Comparison of ENCODE assay signal across 9 mouse cellular contexts in genomic region chr8:84363428-84364134, GRCm38 (mm10). TPM values are rescaled to one million over a fixed set of nuclear protein-coding genes. Genes with fewer than 3 reads are reported as not detected.
A peak's percentile ranks its signal among the peaks of the same experiment; 100 is the strongest.
DNase-seq lines count a peak whose midpoint lies in the region; ATAC-seq and TF ChIP-seq lines count a peak whose summit lies in the region.
"Had no signal": no experiment of that assay in that cellular context is flagged by ENCODE, and none has a peak within 500 bp of the region (broad histone marks: within the 10 kb centered on the region; RNA-seq: fewer than 3 reads in every experiment).

No protein-coding gene starts in this region.

- WGBS in hindbrain, embryonic 13.5 days, result 13% methylated on average over 23 of the region's 23 CpGs
- 12% methylated on average over 23 of the region's 23 CpGs for whole genome bisulfite sequencing in midbrain, embryonic 16.5 days

- no peak overlapping the region for H3K27ac ChIP-seq in hindbrain, embryonic 13.5 days
- no peak overlapping the region for H3K27ac ChIP-seq in midbrain, embryonic 16.5 days (ENCODE audit: low read length)
- H3K27ac ChIP-seq: midbrain, embryonic 12.5 days had no signal

- H3K4me3 ChIP-seq in hindbrain, embryonic 13.5 days, result no peak overlapping the region
- no peak overlapping the region for H3K4me3 ChIP-seq in midbrain, embryonic 16.5 days (ENCODE audit: low read depth, low read length)
- H3K4me3 ChIP-seq: midbrain, embryonic 12.5 days had no signal

- no peaks in the 10 kb centered on the region for H3K9me3 ChIP-seq in hindbrain, embryonic 13.5 days
- H3K9me3 ChIP-seq in midbrain, embryonic 16.5 days (replicated peaks; ENCODE audit: control insufficient read depth, low read length, poor library complexity, severe bottlenecking), result no peaks in the 10 kb centered on the region
- H3K9me3 ChIP-seq: midbrain, embryonic 12.5 days had no signal

- no peak overlapping the region for H3K4me2 ChIP-seq in hindbrain, embryonic 13.5 days
- peak overlapping the region; percentile 12; the same call in 1 of the 2 replicates for H3K4me2 ChIP-seq in midbrain, embryonic 16.5 days (ENCODE audit: low read length)
- H3K4me2 ChIP-seq: midbrain, embryonic 12.5 days had no signal

- H3K27me3 ChIP-seq in hindbrain, embryonic 13.5 days, result peaks cover 32% of the 10 kb centered on the region
- H3K27me3 ChIP-seq in midbrain, embryonic 16.5 days (ENCODE audit: control insufficient read depth, insufficient read depth, low read depth, low read length), result peaks cover 7% of the 10 kb centered on the region; the same call in 1 of the 2 replicates

- no peak for TF ChIP-seq POLR2A in brain, embryonic 14.5 days (IDR thresholded peaks at IDR 0.05; ENCODE audit: borderline replicate concordance, extremely low read depth, insufficient read depth, insufficient read length, poor library complexity, severe bottlenecking)

- ATAC-seq in CD4-positive, CD25-positive, alpha-beta regulatory T cell, adult 4 months, result no peak
- ATAC-seq in erythroid progenitor cell, adult 5-6 weeks (replicated peaks; ENCODE audit: low FRiP score, poor library complexity, severe bottlenecking), result peak; percentile 56; the same call in 1 of the 2 replicates
- ATAC-seq in hindbrain, embryonic 13.5 days (ENCODE audit: low FRiP score), result peak; percentile 66; the same call in 1 of the 2 replicates
- peak; percentile 67; the same call in 1 of the 2 replicates for ATAC-seq in midbrain, embryonic 16.5 days

- intact Hi-C loops in left cerebral cortex, postnatal 10 days (cut with DNase I), result loop anchor here (5.0 kb wide), 2 partner anchors 189 to 209 kb away; no protein-coding TSS in a partner anchor

- no peaks in the 10 kb centered on the region for H3K36me3 ChIP-seq in hindbrain, embryonic 13.5 days
- H3K36me3 ChIP-seq in midbrain, embryonic 16.5 days (ENCODE audit: control insufficient read depth, insufficient read depth, low read length), result no peaks in the 10 kb centered on the region
- H3K36me3 ChIP-seq: midbrain, embryonic 12.5 days had no signal

- no peaks in the 10 kb centered on the region for H3K4me1 ChIP-seq in hindbrain, embryonic 13.5 days (replicated peaks)
- H3K4me1 ChIP-seq in midbrain, embryonic 16.5 days (ENCODE audit: control insufficient read depth, insufficient read depth, low read length), result no peaks in the 10 kb centered on the region
- H3K4me1 ChIP-seq: midbrain, embryonic 12.5 days had no signal

- H3K9ac ChIP-seq in hindbrain, embryonic 13.5 days, result no peak overlapping the region
- no peak overlapping the region for H3K9ac ChIP-seq in midbrain, embryonic 16.5 days (ENCODE audit: low read depth, low read length)
- H3K9ac ChIP-seq: midbrain, embryonic 12.5 days had no signal

- peak; percentile 76 for DNase-seq in CD4-positive, CD25-positive, alpha-beta regulatory T cell, adult 2 months (ENCODE audit: low read depth, low spot score)
- DNase-seq in brain, embryonic 14.5 days (ENCODE audit: low read depth), result peak; percentile 78
- peak; percentile 69 to 81 for DNase-seq in left cerebral cortex, postnatal 10 days (ENCODE audit: extremely low spot score in 1 of 2, low spot score in 2 of 2)
- DNase-seq in spleen, postnatal 10 days (ENCODE audit: low spot score in 2 of 2), result peak; percentile 45 to 77

- peak; percentile 99 for TF ChIP-seq CTCF in brain, embryonic 14.5 days (IDR thresholded peaks at IDR 0.05; ENCODE audit: borderline replicate concordance, extremely low read depth, insufficient read depth, insufficient read length)

RNA-seq across cellular contexts. Expression of gene Cacna1a, which starts 24.7 kb away (rescaled TPM):
- polyA plus RNA-seq in CD4-positive, CD25-positive, alpha-beta regulatory T cell, adult 4 months (2017; shearing (Covaris generic)), result 10 to 100 TPM in 1 of 2 experiments, 1 to 10 TPM in 1; 8.0 to 11.2 TPM
- polyA plus RNA-seq in brain, embryonic 14.5 days (2012; rRNA removed), result 41.1 and 80.8 TPM in 2 replicates
- total RNA-seq in erythroid progenitor cell, adult 5-6 weeks (2015; ENCODE audit: low replicate concordance), result not detected in 2 replicates
- not detected in 2 replicates for total RNA-seq in erythroid progenitor cell, adult 5-6 weeks (2017; ENCODE audit: low replicate concordance)
- polyA plus RNA-seq in hindbrain, embryonic 13.5 days (2015; fragmentation: Nextera tagmentation; extraction: Ambion mirVana), result 20.9 and 22.9 TPM in 2 replicates
- 100 to 1,000 TPM; 269 to 287 TPM for total RNA-seq in left cerebral cortex, postnatal 10 days (2021)
- polyA plus RNA-seq in midbrain, embryonic 16.5 days (2015; fragmentation: Nextera tagmentation; extraction: Ambion mirVana), result 19.9 and 20.0 TPM in 2 replicates
